Mouse (Mus musculus) heart, embryonic 14.5 days (tissue): ENCODE results near the gene Clcn2. TPM values are rescaled to one million over a fixed set of nuclear protein-coding genes. Genes with fewer than 3 reads are reported as not detected.

ENCODE experiments used
- ATAC-seq: fragments of 200-750 bp; cut with Nextera tagmentation; 2 replicates; pipeline ENCODE4 v1.8.0; 2017; ENCODE audit warnings: low read depth, moderate TSS enrichment; ENCODE audit not compliant: insufficient number of reproducible peaks, insufficient read depth, low FRiP score
- H3K27ac ChIP-seq, 2 experiments: fragments of 200-500 bp in 1 of 2; fragments of 300-500 bp in 1 of 2; sonication (generic) in 1 of 2; replicated peaks in 1 of 2; 2 replicates each; pipeline ENCODE4 v1.5.1; 2012 to 2014; ENCODE audit warnings: low read depth in 2 of 2, low read length in 2 of 2, control low read depth in 1 of 2, mild to moderate bottlenecking in 1 of 2, mixed read lengths in 1 of 2; ENCODE audit not compliant: control insufficient read depth in 1 of 2, insufficient read depth in 1 of 2
- H3K27me3 ChIP-seq: fragments of 300-500 bp; sonication (generic); 2 replicates; pipeline ENCODE4 v1.6.1; 2014; ENCODE audit warnings: mild to moderate bottlenecking, low read length, control low read depth; ENCODE audit not compliant: control insufficient read depth, insufficient read depth
- H3K36me3 ChIP-seq: fragments of 300-500 bp; sonication (generic); 2 replicates; pipeline ENCODE4 v1.6.1; 2014; ENCODE audit warnings: mild to moderate bottlenecking, control low read depth, low read length, mixed read lengths; ENCODE audit not compliant: control insufficient read depth, insufficient read depth
- H3K4me1 ChIP-seq, 2 experiments: fragments of 200-500 bp in 1 of 2; fragments of 300-500 bp in 1 of 2; sonication (generic) in 1 of 2; 2 replicates each; pipeline ENCODE4 v1.6.1; 2012 to 2014; ENCODE audit warnings: low read length in 2 of 2, control low read depth in 1 of 2, mixed read lengths in 1 of 2; ENCODE audit not compliant: control insufficient read depth in 2 of 2, insufficient read depth in 2 of 2
- H3K4me2 ChIP-seq: fragments of 300-500 bp; sonication (generic); 2 replicates; pipeline ENCODE4 v1.6.1; 2014; ENCODE audit warnings: mild to moderate bottlenecking, low read length
- H3K4me3 ChIP-seq, 2 experiments: fragments of 200-500 bp in 1 of 2; fragments of 300-500 bp in 1 of 2; sonication (generic) in 1 of 2; 2 replicates each; pipeline ENCODE4 v1.5.1; 2012 to 2014; ENCODE audit warnings: low read length in 2 of 2, mild to moderate bottlenecking in 2 of 2, control low read depth in 1 of 2, low read depth in 1 of 2, moderate library complexity in 1 of 2; ENCODE audit not compliant: control insufficient read depth in 1 of 2, insufficient read depth in 1 of 2
- H3K9ac ChIP-seq: fragments of 300-500 bp; sonication (generic); 2 replicates; pipeline ENCODE4 v1.6.1; 2014; ENCODE audit warnings: mild to moderate bottlenecking, low read length
- H3K9me3 ChIP-seq: fragments of 300-500 bp; sonication (generic); 2 replicates; pipeline ENCODE4 v1.6.1; 2016; ENCODE audit warnings: low read length, control low read depth; ENCODE audit not compliant: control insufficient read depth
- WGBS: fragments of 180-500 bp; shearing (Covaris S2); extraction: QIAGEN DNeasy Blood & Tissue Kit; methylation state at CpG from one replicate; pipeline ENCODE4 v1.1.7; 2014; 5-methylcytosine and 5-hydroxymethylcytosine counted together
- polyA plus RNA-seq: library from polyadenylated mRNA; unstranded; fragments of >200 nt; fragmentation: Nextera tagmentation; extraction: Ambion mirVana; gene quantifications from 2 replicates; pipeline ENCODE4 v1.2.1, GENCODE M21; 2014

Clcn2 gene
- polyA plus RNA-seq, 1 experiment from 2014 or later: 5.1 TPM

GRCm38 (mm10) chr16:20721808-20722207 is 4.3 kb upstream of the Clcn2 start:
- no peak for ATAC-seq
- H3K27me3 ChIP-seq: no peaks in the 10 kb centered on the region
- no peak overlapping the region for H3K4me2 ChIP-seq
- no peak overlapping the region for H3K27ac ChIP-seq
- 79% methylated on average over 10 of the region's 10 CpGs for whole genome bisulfite sequencing
- H3K9ac ChIP-seq: no peak overlapping the region
- no peak overlapping the region for H3K4me3 ChIP-seq
- peaks cover 25% of the 10 kb centered on the region for H3K36me3 ChIP-seq
- peaks cover 6 to 9% of the 10 kb centered on the region in 2 experiments; a peak in 3 of 4 replicates for H3K4me1 ChIP-seq
- no peaks in the 10 kb centered on the region for H3K9me3 ChIP-seq

- peak overlapping the region; percentile 63 to 64 for H3K4me3 ChIP-seq
- H3K9me3 ChIP-seq: no peaks in the 10 kb centered on the region
- H3K27ac ChIP-seq: peak overlapping the region; percentile 93 to 95
- peaks cover 17 to 27% of the 10 kb centered on the region in 2 experiments for H3K4me1 ChIP-seq
- ATAC-seq: no peak; the same call in 1 of the 2 replicates
- no peaks in the 10 kb centered on the region for H3K27me3 ChIP-seq
- H3K9ac ChIP-seq: peak overlapping the region; percentile 81
- WGBS: 4% methylated on average over 18 of the region's 18 CpGs
- H3K4me2 ChIP-seq: peak overlapping the region; percentile 96
- H3K36me3 ChIP-seq: peaks cover 25% of the 10 kb centered on the region
Observed at GRCm38 (mm10) chr16:20717978-20718670, 578 bp upstream of the Clcn2 start.

- Histone ChIP-seq H3K9ac (peak overlapping the region; percentile 81), H3K4me3 (peak overlapping the region; percentile 63 to 64), H3K27ac (peak overlapping the region; percentile 93 to 95), H3K4me2 (peak overlapping the region; percentile 96), H3K27me3 (no peaks in the 10 kb centered on the region), H3K9me3 (no peaks in the 10 kb centered on the region), H3K36me3 (peaks cover 23% of the 10 kb centered on the region), H3K4me1 (peaks cover 17 to 27% of the 10 kb centered on the region in 2 experiments)
- no peak; the same call in 1 of the 2 replicates for ATAC-seq
- under 1% methylated on average over 8 of the region's 8 CpGs for WGBS
Observed at GRCm38 (mm10) chr16:20716841-20717180, 735 bp downstream of the Clcn2 start.

- Histone ChIP-seq H3K36me3 (peaks cover 25% of the 10 kb centered on the region), H3K4me3 (peak overlapping the region; percentile 63 to 64), H3K27me3 (no peaks in the 10 kb centered on the region), H3K4me1 (peaks cover 17 to 27% of the 10 kb centered on the region in 2 experiments), H3K9me3 (no peaks in the 10 kb centered on the region), H3K27ac (peak overlapping the region; percentile 93 to 95), H3K9ac (peak overlapping the region; percentile 81), H3K4me2 (peak overlapping the region; percentile 96)
- 0% methylated on average over 56 of the region's 68 CpGs for WGBS
- ATAC-seq: peak; percentile 79
Observed at GRCm38 (mm10) chr16:20715976-20716840, 1.3 kb downstream of the Clcn2 start.

- peak overlapping the region; percentile 6 to 93; a peak in 2 of 4 replicates for H3K27ac ChIP-seq
- no peak for ATAC-seq
- peak overlapping the region; percentile 96 for H3K4me2 ChIP-seq
- no peaks in the 10 kb centered on the region for H3K27me3 ChIP-seq
- H3K9ac ChIP-seq: peak overlapping the region; percentile 81
- H3K4me1 ChIP-seq: peaks cover 17 to 27% of the 10 kb centered on the region in 2 experiments
- no peaks in the 10 kb centered on the region for H3K9me3 ChIP-seq
- H3K36me3 ChIP-seq: peaks cover 26% of the 10 kb centered on the region
- peak overlapping the region; percentile 63 to 64 for H3K4me3 ChIP-seq
- WGBS: 2% methylated on average over 12 of the region's 12 CpGs
Observed at GRCm38 (mm10) chr16:20715566-20715965, 2.0 kb downstream of the Clcn2 start.

- peaks cover 26% of the 10 kb centered on the region for H3K36me3 ChIP-seq
- peak overlapping the region; percentile 81 for H3K9ac ChIP-seq
- 76% methylated on average over 2 of the region's 2 CpGs for WGBS
- H3K4me3 ChIP-seq: peak overlapping the region in 1 of 2 experiments; percentile 63; a peak in 3 of 4 replicates
- H3K27ac ChIP-seq: no peak overlapping the region
- H3K27me3 ChIP-seq: no peaks in the 10 kb centered on the region
- ATAC-seq: no peak
- H3K4me2 ChIP-seq: peak overlapping the region; percentile 96
- H3K4me1 ChIP-seq: peaks cover 17 to 27% of the 10 kb centered on the region in 2 experiments
- no peaks in the 10 kb centered on the region for H3K9me3 ChIP-seq
Observed at GRCm38 (mm10) chr16:20715161-20715560, 2.4 kb downstream of the Clcn2 start.

GRCm38 (mm10) chr16:20714307-20715080 is 3.1 kb downstream of the Clcn2 start:
- Histone ChIP-seq H3K9me3 (no peaks in the 10 kb centered on the region), H3K9ac (no peak overlapping the region), H3K27me3 (no peaks in the 10 kb centered on the region), H3K4me2 (peak overlapping the region; percentile 96), H3K27ac (no peak overlapping the region), H3K4me1 (peaks cover 17 to 27% of the 10 kb centered on the region in 2 experiments), H3K4me3 (no peak overlapping the region), H3K36me3 (peaks cover 24% of the 10 kb centered on the region)
- WGBS: 53% methylated on average over 11 of the region's 11 CpGs
- no peak for ATAC-seq
